Mouse (Mus musculus): Measurements from ENCODE around the gene Scg5.

Gene Scg5

DNA sequence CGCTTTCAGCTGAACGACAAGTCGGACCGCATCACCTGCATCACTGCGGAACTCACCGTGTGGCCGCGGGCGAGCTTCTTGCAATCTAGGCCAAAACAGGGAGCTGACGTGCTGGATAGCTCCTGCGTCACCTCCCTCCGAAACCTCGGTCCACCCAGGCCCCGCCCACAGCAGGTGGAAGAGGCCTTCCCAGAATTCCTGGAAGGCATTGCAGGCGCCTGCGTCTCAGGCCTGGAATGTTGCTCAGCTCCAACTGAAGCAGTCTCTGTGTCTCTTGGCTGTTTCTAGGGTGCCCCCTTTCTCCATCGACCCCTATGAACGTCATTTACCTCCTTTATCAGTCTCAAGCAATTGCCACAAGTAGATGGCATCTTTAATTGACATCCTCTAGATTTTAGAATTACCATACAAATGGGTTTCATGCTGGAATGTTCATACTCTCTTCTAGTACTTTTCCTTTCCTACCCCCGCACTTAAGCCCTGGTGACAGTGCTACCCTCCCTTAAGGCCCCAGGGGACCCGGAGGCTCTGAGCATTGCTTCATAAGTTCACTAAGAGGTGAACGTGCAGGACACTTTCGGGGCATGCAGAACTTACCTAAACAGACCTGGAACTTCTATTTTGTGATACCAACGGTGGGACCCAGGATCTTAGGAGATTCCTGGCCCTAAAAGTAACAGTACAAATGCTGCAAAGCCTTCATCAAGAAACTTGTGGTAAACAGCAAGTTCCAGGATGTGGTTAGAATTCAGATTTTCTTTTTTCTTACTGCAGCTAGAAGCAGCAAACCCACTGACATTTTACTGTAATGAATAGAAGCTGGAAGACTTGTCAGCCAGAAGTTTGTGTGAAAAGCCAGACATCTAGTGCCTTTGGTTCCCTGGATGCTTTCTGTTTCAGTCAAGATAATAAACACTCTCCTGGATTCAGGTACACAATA, at the start of gene Scg5:
Scg5 (minus strand) TSS at position 179 of the 940 bp plus-strand sequence.
- peak; percentile 75 for DNase-seq (ENCODE audit: low read depth)

DNA sequence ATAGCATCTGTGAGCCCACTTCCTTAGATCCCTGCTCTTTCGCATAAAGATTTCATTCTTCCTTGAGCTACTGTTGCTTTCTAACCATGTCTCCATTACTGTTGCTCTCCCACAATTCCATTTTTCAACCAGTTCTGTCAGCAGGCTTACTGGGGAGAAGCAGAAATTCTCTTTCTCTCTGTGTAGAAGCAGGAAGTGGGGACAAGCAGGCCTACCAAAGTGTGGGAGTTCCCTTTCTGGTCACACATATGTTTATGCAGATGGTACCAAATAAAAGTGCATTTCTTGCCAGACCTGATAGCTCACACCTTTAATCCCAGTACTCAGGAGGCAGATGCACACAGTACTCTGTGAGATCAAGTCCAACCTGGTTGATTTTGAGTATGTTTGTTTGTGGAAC, 41.2 kb upstream of the Scg5 start:
- DNase-seq (ENCODE audit: low read depth), result peak; percentile 30

DNA sequence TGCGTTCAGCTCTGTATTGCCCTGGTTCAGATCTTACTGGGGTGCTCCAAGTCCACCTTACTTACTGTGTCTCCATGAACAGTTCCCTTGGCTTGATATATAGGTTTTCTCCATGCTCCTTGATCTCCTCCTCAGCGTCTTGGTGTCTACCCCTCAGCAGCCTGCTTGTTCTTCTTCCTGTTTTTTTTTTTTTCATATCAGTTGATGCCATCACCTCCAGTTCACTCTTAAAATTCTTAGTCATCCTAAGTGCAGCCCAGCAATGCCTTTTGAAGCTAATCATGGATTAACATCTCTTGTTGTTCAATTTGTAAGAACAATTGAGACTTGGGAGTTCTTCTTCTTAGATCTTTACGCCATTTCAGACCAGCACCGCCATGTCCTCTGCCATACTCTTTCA, 39.5 kb upstream of the Scg5 start:
- no peak for DNase-seq (ENCODE audit: low read depth)

DNA sequence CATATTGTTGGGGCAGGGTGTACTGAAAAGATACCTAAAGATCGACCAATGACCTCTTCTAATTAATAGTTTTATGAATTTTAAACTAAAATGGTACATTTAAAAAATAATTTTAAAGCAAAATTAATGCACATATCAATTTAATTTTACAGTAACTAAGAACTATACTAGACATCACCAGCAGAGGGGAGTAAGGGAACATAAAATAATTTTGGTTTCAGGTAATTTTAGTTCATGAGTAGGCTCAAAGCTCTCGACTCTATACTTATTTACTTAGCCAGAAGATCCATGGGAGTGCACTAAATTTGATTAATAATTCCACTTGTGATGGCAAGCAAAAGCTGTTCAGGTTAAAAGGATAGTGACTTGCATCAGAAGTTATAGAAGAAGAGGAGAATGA, 37.2 kb upstream of the Scg5 start:
- DNase-seq (ENCODE audit: low read depth), result peak; percentile 79

DNA sequence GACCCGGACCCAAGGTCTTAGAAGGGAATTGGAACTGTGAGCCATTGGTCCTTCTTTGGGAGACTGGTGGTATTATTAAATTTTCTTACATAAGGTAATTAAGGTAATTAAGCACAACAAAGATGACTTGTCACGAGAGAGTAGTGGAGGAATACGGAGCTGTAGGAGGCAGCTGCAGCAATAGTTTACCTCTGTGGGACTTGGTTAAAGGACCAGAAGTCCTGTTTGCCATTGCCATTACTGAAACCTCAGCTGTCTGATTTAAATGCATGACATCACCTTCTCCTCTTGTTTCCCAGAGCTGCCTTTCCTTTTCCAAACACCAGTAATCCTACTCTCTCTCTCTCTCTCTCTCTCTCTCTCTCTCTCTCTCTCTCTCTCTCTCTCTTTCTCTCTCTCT, 20.2 kb upstream of the Scg5 start:
- DNase-seq (ENCODE audit: low read depth), result no peak

DNA sequence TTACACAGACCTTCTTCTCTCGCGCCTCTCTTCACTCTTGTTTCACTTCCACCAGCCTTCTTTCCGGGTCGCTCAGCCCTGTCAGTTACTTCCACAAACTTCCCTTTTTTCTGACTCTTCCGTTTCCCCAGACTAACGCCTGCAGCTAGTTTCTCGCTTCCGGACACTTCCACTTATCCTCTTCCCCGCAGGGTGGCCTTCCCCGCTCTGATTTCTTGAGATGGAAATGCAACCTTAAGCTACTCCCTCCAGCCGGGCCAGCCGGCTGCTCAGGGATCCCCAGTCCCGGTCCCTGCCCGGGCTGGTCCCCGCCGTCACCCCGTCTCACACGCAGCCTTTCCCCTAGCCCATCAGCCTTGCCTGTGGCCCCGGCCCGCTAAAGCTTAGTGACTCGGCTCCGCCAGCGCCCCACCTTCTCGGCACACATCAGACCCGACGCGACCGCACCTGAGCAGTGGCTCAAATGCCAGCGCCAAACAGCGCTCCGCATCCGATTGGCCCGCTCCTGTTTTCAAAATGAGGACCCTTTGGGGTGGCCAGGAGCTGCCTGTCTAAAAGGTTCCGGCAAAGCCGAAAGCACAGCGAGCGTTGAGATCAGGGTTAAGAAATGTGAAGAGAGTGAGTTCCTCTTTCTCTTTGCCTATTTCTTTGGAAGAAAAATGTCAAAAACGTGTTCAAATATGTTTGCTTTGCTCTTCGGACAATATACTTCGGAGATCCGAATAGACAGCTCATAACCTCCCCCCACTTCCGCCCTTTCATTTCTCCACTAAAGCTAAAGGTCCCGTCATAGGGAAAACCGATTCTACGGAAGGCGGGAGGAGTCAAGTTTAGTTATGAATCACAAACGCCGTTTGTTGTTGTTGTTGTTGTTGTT, 19.6 kb upstream of the Scg5 start, which contains the start of gene Arhgap11a:
Arhgap11a (minus strand) TSS at position 417 of the 877 bp plus-strand sequence.
- DNase-seq (ENCODE audit: low read depth), result peak; percentile 95

DNA sequence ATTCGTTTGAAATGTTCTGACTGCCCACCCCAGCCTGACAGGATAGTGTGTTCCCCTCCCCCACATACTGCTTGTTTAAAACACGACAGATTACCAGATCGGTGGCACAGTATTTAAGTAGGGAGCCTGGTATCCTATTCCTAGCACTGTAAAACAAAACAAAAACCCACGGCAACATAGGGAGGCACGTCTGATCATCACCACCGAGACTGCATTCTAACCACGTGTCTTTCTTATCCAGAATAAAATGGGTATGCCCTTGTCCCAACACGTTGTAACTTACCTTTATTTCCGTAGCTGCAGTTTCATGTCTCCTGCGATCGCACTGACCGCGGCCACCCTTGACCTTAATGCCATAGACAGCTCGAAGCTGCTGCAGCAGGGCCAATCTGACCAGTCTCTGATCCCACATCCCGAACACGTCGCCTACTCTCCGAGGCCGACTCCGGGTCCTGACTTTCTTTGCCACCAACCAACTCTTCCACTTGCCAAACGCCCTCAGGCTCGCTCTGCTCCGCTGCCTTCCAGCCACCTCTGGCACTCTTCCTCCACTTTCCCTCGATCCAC, 18.8 kb upstream of the Scg5 start:
- no peak for DNase-seq (ENCODE audit: low read depth)

DNA sequence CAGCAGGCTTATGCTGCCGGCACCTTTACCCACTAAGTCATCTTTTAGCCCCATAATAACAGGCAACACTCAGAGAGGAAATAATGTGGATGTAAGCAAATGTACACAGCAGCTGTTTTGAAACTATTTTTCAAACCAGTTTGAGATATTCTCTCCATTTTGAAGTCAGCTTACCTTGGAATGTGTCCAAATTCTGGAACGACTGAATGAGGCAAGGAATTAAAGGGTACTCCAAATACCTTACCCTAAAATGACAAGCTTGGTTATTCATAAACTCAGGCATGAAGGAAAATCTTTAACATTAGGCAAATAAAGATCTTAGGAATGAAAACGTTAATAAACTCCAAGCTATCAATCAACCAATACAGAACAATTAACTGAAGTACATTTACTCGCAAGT, 16.2 kb upstream of the Scg5 start:
- DNase-seq (ENCODE audit: low read depth), result no peak

DNA sequence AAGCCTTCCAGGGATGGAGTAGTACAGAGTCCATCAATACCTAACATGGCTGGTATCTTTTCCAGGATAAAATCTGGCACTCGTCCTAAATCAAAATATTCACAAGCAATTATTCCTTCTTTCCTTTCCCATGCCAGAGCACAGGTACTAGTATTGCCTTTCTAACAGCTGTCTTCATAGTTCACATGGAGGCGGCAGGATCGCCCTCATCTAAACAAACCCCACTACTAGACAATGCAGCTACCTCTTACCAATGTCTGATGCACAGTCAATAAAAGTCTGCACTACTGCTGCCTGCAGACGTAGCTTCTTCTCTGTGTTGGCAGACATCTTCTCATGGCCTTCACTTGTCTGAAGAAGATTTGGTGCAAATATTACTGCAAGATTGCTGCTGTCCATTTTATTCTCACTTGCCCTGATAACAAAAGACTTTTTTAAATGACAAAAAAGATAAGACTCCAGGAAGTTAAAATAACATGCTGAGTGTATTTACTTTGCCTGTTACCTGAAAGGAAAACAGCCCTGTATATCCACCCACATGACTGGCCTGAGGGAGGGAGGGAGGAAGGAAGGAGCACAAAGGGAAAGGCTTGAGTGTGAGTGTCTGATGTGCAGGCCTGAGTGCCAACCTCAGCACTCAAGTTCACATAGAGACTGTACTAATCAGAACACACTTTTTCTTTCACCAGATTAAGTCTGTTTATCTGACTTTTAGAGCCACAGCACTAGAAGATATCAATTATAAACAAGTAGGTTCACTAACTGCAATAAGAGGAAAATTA, 12.9 kb upstream of the Scg5 start:
- no peak for DNase-seq (ENCODE audit: low read depth)

DNA sequence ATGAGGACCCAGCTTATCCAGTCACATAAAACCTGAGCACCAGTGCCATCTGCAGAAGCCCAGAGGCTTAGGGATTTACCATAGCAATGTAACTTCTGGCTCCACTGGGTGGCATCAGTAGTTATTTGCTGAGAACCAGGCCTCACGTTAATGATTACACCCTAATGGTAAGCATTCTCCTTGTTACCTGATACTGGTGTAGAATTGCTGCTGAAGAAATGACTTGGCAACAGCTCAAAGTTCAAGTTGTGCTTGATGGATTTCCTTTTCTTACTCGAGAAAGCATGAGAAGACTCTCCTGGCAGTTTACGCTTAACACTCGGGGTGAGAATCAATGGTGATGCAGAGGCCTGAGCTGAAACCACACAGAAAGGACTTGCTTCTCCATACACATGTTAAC, 10.6 kb upstream of the Scg5 start:
- no peak for DNase-seq (ENCODE audit: low read depth)

DNA sequence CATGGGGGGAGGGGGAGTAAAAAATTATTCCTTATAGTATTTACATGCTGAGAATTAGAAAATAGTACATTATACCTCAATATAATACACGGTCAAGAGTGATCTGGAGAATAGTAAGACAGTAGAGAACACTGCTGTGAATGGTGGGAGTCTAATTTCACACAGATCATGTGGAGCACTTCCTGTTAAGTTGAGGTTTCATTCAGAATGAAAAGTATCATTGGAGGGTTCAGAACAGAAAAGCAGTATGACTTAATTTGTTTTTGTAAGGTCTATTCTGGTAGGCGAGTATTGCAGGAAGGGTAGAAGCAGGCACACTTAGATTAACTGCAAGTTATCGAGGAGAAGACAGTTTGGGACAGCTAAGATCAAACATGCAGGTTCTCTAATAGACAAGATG, 6.3 kb upstream of the Scg5 start:
- DNase-seq (ENCODE audit: low read depth), result peak; percentile 43

DNA sequence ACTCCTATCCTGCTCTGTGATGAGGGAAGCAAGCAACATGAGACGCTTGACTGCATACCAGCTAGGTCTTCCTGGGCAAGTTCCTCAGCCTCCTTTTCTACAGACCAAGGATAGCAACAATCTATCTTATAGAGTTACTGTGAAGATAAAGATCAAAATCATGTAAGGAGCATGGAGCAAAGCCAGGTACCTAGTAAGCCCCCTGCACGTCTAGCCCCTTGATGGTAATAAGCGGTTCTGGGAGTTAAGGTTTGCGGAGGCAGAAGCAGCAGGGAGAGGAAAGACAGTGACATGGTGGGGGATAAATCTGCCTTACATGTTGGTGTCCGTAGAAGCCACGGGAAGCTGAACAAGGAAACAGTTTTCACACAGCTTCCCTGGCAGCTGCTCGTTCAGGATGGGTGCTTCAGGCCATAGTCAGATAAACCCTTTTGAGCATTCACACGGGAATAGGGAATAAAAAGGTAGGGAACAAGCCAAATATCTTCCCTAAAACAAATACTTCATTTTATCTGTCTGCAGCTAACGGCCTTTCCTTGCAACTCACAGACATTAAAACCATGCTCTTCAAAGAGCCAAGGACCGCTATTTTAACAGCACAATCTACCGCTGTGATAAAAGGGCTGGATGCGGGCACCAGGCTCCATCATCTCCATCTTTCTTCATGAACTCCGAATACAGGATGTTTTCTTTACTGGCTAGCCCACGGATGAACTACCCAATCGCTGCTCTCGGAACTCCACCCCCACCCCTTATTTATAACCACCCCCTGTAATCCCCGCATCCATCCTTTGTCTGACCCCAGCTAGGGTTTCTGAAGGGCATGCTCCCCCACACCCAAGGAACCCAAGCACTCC, 607 bp downstream of the Scg5 start:
- no peak for DNase-seq (ENCODE audit: low read depth)

DNA sequence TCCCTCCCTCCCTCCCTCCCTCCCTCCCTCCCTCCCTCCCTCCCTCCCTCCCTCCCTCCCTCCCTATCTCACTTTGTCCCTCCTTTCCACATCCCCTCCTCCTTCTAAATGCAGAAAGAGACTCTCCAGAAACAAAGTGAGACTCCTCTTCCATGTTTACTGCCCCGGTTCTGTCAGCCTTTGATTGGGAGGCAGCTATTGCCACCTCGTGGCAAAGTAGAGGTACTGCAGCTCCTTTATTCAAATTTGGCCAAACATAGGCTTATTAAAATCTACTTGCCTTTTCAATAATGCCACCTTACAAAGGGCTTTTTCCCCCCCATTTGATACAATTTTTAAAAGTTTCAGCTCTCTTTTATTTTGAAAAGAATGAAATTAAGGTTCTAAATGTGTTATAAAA, 5.0 kb downstream of the Scg5 start:
- peak; percentile 79 for DNase-seq (ENCODE audit: low read depth)

DNA sequence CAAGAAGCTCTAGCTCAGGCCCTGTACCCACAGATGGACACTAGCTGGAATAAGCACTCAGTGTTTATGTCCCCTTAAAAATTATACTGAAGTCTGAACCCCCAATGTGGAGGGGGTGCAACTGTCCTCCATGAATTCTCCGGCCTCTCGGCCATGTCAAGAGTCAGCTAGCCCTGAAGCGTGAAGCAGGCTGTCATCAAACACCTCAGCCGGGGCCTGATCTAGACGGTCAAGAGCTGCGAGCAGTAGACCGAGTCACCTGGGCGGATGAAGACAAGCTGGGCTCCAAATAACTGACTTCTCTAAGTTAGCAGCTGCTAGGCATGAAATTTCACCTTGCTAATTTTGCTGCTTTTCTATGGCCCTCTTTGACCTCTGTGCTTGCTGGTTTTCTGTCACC, 6.6 kb downstream of the Scg5 start:
- no peak for DNase-seq (ENCODE audit: low read depth)

DNA sequence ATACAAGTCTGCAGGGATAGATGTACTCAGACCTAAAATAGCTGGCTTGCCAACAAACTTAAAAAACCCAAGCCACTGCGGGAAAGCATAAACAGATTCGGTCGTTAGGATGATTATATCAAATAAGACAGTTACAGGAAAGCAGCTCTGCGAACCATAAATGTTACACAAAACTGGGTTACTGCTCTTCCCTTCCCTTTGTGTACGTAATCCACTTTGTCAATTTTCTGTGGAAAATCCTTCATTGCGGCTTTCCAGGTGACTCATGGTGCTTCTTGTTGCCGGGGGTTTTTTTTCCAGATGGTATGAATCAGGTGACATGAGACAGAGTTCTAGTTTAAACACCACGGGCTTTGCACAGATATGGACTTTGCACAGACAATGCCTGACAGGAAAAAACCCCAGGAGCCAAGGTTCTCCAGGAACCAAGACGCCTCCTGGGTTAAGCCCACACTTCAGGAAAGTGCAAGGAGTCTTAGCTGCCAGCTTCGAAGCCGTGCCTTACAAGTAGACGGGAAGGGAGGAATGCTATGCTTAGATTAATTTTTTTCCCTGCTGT, 7.7 kb downstream of the Scg5 start:
- DNase-seq (ENCODE audit: low read depth), result no peak

DNA sequence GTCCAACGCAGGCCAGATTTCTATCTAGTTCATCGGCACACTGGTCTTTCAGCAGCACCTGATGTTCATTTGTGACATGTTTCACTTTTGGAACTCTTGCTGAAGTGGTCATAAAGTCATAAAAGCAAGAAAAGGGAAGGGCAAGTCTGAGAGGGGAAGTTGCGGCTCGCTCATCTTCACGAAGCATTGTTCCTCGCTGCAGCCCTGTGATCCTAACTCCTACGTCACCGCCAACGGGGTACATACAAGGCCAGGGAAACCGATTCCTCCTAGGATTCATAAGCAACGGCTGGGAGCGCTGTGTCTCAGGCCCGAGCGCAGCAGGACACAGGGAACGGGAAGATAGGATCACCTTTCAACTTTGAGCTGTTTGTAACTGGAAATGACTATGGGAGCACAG, 8.8 kb downstream of the Scg5 start:
- no peak for DNase-seq (ENCODE audit: low read depth)

DNA sequence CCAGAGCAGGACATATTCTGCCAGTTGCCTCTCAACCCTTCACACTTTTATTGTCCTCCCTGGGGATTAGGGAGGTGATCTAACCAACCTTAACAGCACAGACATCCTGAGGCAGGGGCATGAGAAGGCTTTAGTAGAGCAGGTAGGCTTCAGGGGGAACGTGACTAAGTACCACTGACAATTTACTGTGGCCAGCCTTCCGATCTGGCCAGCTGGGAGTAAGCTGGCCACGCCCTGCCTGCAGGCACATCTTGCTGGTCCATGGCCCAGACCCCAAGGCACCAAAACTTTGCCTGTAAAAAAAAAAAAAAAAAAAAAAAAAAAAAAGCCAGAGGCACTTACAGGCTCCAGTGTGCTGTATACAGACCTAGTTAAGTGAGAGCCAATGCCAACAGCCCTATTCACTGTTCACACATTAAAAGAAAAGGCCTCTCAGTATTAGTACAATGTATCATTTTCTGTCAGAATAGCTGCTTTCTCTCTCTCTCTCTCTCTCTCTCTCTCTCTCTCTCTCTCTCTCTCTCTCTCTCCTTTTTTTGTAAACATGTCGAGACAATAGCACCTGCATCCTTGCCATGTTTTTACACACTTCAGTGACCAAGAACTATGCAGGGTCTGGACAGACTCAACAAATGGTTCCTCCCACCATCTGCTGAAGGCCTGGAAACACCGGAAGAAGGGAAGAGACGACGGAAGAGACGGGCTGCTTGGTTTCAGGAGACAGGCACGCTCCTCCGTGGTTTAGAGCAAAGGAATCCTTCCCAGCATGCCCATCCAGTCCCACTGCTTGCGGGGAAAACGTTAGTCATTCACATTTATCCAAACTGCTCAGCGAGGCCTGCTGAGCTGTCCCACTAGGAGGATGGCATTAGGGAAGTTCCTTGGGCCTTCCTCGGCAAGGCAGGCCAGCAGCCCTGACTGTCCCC, 11.0 kb downstream of the Scg5 start:
- DNase-seq (ENCODE audit: low read depth), result no peak

DNA sequence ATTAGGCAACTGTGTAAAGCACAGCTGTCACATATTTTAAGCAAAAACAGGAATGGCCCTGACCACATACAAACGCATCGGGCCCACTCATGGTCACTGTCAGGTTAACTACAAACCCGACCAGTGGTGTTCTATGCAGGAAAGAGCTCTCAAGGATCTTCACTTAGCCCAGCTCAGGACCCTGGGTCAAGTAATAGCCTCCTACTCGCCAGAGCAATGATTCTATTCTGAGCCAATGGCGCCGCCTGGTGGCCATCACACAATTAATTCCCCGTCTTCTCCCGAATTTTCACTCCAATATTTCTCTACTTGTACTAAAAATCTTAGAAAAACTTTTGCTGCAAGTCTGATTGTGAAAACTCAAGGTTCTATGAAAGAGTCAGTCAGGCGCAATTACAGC, 21.3 kb downstream of the Scg5 start:
- DNase-seq (ENCODE audit: low read depth), result peak; percentile 42

DNA sequence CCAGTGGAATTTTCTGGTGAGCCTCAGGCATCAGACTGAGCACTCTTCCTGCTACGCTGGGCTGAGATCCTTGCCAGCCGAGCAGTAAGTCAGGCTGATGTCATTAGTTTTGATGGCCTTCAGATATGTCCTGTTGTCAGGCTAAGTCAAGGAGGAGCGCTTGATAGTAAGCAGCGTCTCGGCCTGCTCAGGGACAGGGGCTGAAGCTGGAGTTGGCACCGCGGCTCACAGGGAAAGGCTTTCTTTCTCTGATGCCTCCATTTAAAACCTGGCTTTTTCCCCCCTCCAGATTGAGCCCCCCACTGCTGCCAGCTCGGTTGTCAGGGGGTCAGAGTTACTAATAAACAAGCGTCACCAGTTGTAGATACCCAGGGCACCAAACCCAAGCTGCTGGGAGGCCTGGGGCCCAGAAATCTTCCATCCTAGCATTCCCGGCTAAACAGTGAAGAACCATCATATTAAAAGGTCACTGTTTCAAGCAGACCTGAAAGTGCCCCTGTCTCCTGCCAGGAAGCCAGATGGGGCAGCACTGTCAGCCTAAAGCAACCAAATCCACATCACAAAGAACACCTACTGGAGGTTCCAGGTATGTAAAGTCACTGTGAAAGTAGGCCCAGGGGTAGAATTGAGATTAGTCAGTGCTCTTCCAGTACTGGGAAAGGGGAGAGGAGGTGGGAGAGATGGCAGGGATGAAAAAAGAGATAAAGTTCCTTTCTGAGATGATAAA, 21.9 kb downstream of the Scg5 start:
- no peak for DNase-seq (ENCODE audit: low read depth)
